Mouse (Mus musculus) spleen, embryonic (tissue): ENCODE measurements around the gene Gm29735.
"Not testable (repeated sequence)": the region's sequence is repeated elsewhere in the genome, so short reads cannot be mapped to it uniquely, and the experiment has no call there.

ENCODE experiments used
- CTCF ChIA-PET: fragments of 350-600 bp; sonication (Branson Sonifier 250); formaldehyde crosslinking; loops from one replicate; lab custom pipeline; 2022; lab: Charles Lee

Gene Gm29735

GRCm38 (mm10) chr7:142157013-142157412 lies at the start of gene Gm29735:
Gm29735 (minus strand) TSS chr7:142157113.
- CTCF ChIA-PET, result interaction anchor here (0.6 kb wide), 1 partner anchor 113 kb away, joined by 4 read pairs; no protein-coding TSS in a partner anchor

- CTCF ChIA-PET, result no interaction called here
Measured at GRCm38 (mm10) chr7:142205488-142205887, 48.6 kb upstream of the Gm29735 start.

- CTCF ChIA-PET, result interaction anchor here (0.9 kb wide), 1 partner anchor 33 kb away, joined by 4 read pairs; no protein-coding TSS in a partner anchor
Measured at GRCm38 (mm10) chr7:142201064-142201463, 44.2 kb upstream of the Gm29735 start, which contains the start of gene Krtap5-3. Krtap5-3 (plus strand) TSS chr7:142201364.

- CTCF ChIA-PET, result no interaction called here
Measured at GRCm38 (mm10) chr7:142198748-142199147, 41.8 kb upstream of the Gm29735 start.

- CTCF ChIA-PET, result no interaction called here
Measured at GRCm38 (mm10) chr7:142190289-142190688, 33.4 kb upstream of the Gm29735 start, which contains the start of gene Gm10153. Gm10153 (minus strand) TSS chr7:142190389.

GRCm38 (mm10) chr7:142188156-142188555 lies 31.2 kb upstream of the Gm29735 start:
- CTCF ChIA-PET, result no interaction called here

GRCm38 (mm10) chr7:142181021-142181420 lies 24.1 kb upstream of the Gm29735 start:
- CTCF ChIA-PET, result no interaction called here

GRCm38 (mm10) chr7:142178685-142179084 lies 21.8 kb upstream of the Gm29735 start:
- CTCF ChIA-PET, result interaction anchor here (0.6 kb wide), 1 partner anchor 1154 kb away, joined by 3 read pairs; no protein-coding TSS in a partner anchor

GRCm38 (mm10) chr7:142175905-142176304 lies 19.0 kb upstream of the Gm29735 start, which contains the start of gene Krtap5-2:
Krtap5-2 (minus strand) TSS chr7:142176005.
- CTCF ChIA-PET, result not testable (repeated sequence)

- CTCF ChIA-PET, result no interaction called here
Measured at GRCm38 (mm10) chr7:142169836-142170235, 12.9 kb upstream of the Gm29735 start.

GRCm38 (mm10) chr7:142165639-142166038 lies 8.7 kb upstream of the Gm29735 start, which contains the start of gene Gm4553:
Gm4553 (minus strand) TSS chr7:142165739.
- CTCF ChIA-PET, result not testable (repeated sequence)

- CTCF ChIA-PET, result no interaction called here
Measured at GRCm38 (mm10) chr7:142159366-142159765, 2.5 kb upstream of the Gm29735 start.

GRCm38 (mm10) chr7:142155308-142155707 lies 1.6 kb downstream of the Gm29735 start:
- CTCF ChIA-PET, result no interaction called here

GRCm38 (mm10) chr7:142152191-142152590 lies 4.7 kb downstream of the Gm29735 start:
- CTCF ChIA-PET, result no interaction called here

- CTCF ChIA-PET, result no interaction called here
Measured at GRCm38 (mm10) chr7:142148633-142149032, 8.3 kb downstream of the Gm29735 start.

GRCm38 (mm10) chr7:142146033-142146432 lies 10.9 kb downstream of the Gm29735 start:
- CTCF ChIA-PET, result no interaction called here

GRCm38 (mm10) chr7:142145413-142145940 lies 11.4 kb downstream of the Gm29735 start:
- CTCF ChIA-PET, result no interaction called here

- CTCF ChIA-PET, result no interaction called here
Measured at GRCm38 (mm10) chr7:142144507-142144906, 12.4 kb downstream of the Gm29735 start, which contains the start of gene Gm45337. Gm45337 (minus strand) TSS chr7:142144607.

- CTCF ChIA-PET, result not testable (repeated sequence)
Measured at GRCm38 (mm10) chr7:142143506-142144010, 13.4 kb downstream of the Gm29735 start.

GRCm38 (mm10) chr7:142140696-142141095 lies 16.2 kb downstream of the Gm29735 start:
- CTCF ChIA-PET, result no interaction called here

- CTCF ChIA-PET, result not testable (repeated sequence)
Measured at GRCm38 (mm10) chr7:142135934-142136333, 21.0 kb downstream of the Gm29735 start, which contains the start of gene Gm39115. Gm39115 (minus strand) TSS chr7:142136034.

- CTCF ChIA-PET, result no interaction called here
Measured at GRCm38 (mm10) chr7:142134206-142134995, 22.5 kb downstream of the Gm29735 start.
